Mouse (Mus musculus): Measurements from ENCODE around the gene Arl6ip5.

DNA sequence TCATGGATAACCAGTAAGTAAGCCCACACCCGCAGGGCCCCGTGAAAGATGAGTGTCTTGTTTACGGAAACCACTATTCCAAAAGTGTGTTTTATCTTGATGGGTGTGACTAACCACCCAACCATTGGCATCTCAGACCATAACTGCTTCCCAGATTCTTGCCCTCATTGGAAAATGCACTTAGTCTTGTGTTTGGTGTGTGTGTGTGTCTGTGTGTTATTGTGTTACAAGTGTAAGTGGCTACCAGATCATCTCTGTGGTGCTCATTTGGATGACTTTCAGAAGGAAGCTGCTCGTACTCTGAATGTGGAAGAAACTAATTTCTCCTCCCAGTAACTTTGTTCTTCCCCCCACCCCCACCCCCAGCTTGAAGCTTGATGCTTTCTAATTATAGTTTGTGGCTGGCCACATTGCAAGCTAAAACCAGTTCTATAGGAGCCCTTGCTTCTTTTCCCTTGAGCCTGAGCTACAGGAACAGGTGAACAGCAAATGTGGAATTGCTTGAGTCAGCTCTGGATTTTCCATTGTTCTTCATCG lies 12.5 kb downstream of the Arl6ip5 start:
- TF ChIP-seq POLR2A (IDR thresholded peaks at IDR 0.05; ENCODE audit: control insufficient read depth, extremely low read depth, insufficient read depth, low read length, poor library complexity): no peak
- no peak for TF ChIP-seq CTCF (IDR thresholded peaks at IDR 0.05; ENCODE audit: borderline replicate concordance, control insufficient read depth, extremely low read depth, insufficient read depth, low read length, poor library complexity)

Measured in thymus, adult 2 months (tissue).